Mouse (Mus musculus) adrenal gland, adult (tissue): ENCODE data around the gene Kiz.

Source experiments
- DNase-seq, 2 experiments: peaks; one replicate each; pipeline ENCODE4 v3.0.0; 2022 to 2023; ENCODE audit warnings: low spot score in 1 of 2; ENCODE audit not compliant: inconsistent age in 2 of 2

The Kiz gene

GRCm38 (mm10) chr2:146856853-146857252 lies 1.2 kb downstream of the Kiz start:
- no peak for DNase-seq

GRCm38 (mm10) chr2:146865781-146866180 lies 10.1 kb downstream of the Kiz start:
- DNase-seq: peak; percentile 30 to 75

DNA sequence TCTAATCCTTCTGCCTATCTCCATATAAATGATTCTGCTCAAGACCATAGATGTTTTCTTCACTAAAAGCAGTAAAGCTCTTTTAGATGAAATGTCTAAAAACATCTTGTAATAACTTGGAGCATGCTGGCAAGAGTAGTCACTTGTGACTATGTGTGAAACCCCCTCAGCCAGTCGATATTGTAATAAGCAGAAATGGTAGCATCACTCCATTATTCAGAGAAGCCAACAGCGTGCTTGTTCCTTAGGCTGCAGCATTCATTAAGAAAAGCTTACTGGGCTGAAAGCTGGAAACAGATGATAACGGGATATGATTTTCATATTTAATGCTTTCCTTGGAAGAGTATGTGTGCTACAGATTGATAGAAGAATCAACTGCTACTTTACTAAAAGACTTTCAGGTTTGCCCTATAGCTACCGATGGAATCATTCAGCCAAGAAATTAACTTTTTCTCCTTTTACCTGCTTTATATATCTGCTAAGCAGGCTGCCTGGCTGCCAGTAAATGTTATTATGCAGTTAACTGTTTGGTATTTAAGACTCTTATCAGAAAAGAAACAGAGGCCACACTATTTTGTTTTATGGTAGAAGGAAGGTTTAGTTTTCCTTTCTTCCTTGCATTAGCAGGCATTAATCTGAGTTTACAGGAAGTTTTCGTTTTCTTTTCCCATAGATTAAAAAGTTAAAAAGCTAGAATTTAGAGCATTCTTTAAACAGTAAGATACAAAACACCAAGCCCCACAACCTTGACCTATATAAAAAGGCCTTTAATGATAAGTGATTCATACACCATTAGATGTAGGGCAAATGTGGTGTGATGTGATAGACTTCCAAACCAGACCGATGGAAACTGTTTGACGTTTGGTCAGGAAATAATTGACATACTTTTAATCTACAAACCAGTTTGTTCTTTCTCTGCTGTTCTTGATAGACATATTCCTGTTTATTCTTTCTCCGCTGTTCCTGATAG lies 15.9 kb downstream of the Kiz start:
- peak in 1 of 2 experiments; percentile 41 for DNase-seq

- DNase-seq: no peak
These were observed 17.0 kb downstream of the Kiz start for GRCm38 (mm10) chr2:146872697-146873096.

- no peak for DNase-seq
These were observed 18.3 kb downstream of the Kiz start for GRCm38 (mm10) chr2:146873881-146874441.

- no peak for DNase-seq
These were observed 21.9 kb downstream of the Kiz start for GRCm38 (mm10) chr2:146877423-146878098.

DNA sequence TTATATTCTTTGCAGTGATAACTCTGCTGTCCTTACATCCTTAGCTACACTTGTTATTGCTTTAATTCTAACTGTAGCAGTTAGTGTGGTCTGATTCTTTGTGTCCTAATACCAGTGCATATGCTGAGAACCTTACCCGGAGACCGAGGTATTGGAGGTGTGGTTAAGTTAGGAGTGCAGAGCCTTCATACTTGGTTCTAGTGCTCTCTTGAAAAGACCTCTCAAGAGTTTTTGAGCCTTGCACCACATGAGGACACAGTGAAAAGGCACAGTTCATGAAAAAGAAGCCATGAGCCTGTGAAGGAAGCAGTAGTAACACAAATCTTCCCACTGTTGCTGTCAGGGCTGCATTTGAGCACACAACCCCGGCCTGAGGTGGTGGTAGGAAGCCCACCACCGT lies 26.0 kb downstream of the Kiz start:
- no peak for DNase-seq

- DNase-seq: no peak
These were observed 28.7 kb downstream of the Kiz start for GRCm38 (mm10) chr2:146884291-146884855.

DNA sequence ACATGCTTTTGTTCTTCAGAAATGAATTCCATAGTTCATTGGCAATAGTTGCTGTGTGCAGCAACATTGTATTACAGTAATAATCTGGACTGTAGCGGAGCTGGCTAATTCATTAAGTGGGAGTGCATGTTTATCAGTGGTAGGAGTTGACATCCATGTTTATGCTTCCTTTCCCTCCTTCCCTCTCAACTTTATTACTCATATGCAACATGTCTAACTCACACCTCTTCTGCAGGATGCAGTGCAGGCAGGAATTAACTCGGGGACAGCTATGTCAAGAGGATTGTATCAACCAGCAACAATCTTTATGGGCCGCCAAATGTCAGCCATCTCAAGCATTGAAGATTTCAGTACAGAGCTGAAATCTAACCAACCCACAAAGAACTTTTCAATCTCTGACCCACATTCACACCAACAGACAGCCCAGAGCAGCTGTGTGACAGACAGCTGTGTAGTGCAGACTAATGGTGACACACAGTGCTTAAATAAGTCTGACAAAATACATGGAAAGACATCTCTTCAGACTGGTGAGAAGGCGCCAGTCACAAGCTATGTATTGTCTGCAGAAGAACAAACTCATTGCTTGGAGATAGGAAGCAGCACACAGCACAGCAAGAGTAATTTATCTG lies 33.2 kb downstream of the Kiz start:
- no peak for DNase-seq

GRCm38 (mm10) chr2:146898977-146899376 lies 43.3 kb downstream of the Kiz start:
- peak in 1 of 2 experiments; percentile 56 for DNase-seq

- no peak for DNase-seq
These were observed 60.4 kb downstream of the Kiz start for GRCm38 (mm10) chr2:146916085-146916484.

DNA sequence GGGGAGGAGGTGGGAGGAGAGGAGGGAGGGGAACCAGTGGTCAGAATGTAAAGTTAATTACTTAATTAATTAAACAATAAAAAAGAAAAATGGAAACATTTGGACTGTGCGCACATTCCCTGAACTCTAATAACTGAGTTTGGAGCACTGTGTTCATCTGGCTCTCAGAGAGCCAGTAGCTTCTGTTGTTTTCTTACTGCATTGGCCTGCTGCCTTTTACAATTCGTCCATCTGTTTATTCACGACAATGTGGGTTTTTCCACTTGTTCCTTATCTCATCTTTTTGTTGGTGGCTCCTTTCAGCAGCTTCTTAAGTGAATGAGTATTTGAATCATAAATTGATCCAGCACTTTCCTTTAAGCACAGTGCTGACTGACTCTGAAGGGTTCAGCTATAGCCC lies 62.1 kb downstream of the Kiz start:
- no peak for DNase-seq

GRCm38 (mm10) chr2:146920375-146921160 lies 64.9 kb downstream of the Kiz start:
- no peak for DNase-seq

GRCm38 (mm10) chr2:146925296-146925695 lies 69.6 kb downstream of the Kiz start:
- no peak for DNase-seq

GRCm38 (mm10) chr2:146925846-146926245 lies 70.2 kb downstream of the Kiz start:
- DNase-seq: peak; percentile 13 to 53

- no peak for DNase-seq
These were observed 92.6 kb downstream of the Kiz start for GRCm38 (mm10) chr2:146948223-146948776.

- DNase-seq: no peak
These were observed 100.7 kb downstream of the Kiz start for GRCm38 (mm10) chr2:146956366-146956765.

GRCm38 (mm10) chr2:146958398-146958911 lies 102.8 kb downstream of the Kiz start:
- DNase-seq: no peak

GRCm38 (mm10) chr2:146958951-146959821 lies 103.5 kb downstream of the Kiz start:
- peak; percentile 77 to 96 for DNase-seq
